Mouse (Mus musculus): ENCODE measurements at regions not wholly inside any gene's neighbourhood (a gene's known extent, or its start where the extent isn't known, plus 50 kb on each side); places are given as distances from the start of the nearest gene placed in this dataset.

- TF ChIP-seq POLR2A (IDR thresholded peaks at IDR 0.05; ENCODE audit: borderline replicate concordance, low read depth, low read length) (no peak), CTCF (IDR thresholded peaks at IDR 0.05; ENCODE audit: low read depth, low read length) (no peak)
Observed at GRCm38 (mm10) chr15:27259854-27260191, 206.7 kb upstream of the Ank start.

Data from bone marrow macrophage, adult 2 months (primary cell).